Mouse (Mus musculus): ENCODE data around the gene Hist2h4.

DNA sequence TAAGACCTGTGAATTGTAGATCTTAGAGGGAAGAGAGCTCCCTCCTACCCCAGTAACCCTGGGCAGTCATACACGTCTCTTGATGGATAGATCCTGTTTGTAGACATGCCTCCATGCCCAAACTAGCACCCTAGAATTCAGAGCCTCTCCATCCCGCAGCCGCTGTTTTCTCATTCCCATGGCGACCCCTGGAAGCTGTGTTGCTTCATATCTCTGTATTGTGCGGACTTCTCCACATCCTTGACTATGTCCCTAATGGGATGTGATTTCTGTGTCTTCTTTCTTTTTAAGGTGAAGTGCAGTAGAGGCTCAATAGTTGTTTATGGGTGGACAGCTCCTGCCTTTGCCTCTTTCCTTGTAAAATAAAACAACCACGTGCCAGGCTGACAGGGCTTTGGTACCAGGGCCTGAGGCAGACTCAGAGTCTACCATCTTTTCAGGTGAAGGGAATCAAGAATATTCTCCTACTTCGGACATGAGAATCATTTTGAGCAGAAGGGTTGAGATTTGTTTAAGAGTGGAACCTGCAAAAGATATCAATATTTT is 1.4 kb upstream of the Hist2h4 start:
- TF ChIP-seq POLR2A (IDR thresholded peaks at IDR 0.05; ENCODE audit: extremely low read depth, insufficient read depth, low read length), result no peak
- TF ChIP-seq CTCF (IDR thresholded peaks at IDR 0.05; ENCODE audit: extremely low read depth, insufficient read depth, low read length), result no peak
